Mouse (Mus musculus): ENCODE measurements around the gene Ypel2.

GRCm38 (mm10) chr11:86980526-86980925 is 13.0 kb downstream of the Ypel2 start:
- TF ChIP-seq CTCF (IDR thresholded peaks at IDR 0.05; ENCODE audit: insufficient read depth, low read depth, low read length) (no peak), POLR2A (IDR thresholded peaks at IDR 0.05; ENCODE audit: insufficient read depth, low read depth, low read length) (no peak)

All from olfactory bulb, adult 2 months (tissue).